Mouse (Mus musculus) heart, adult 2 months (tissue): ENCODE results near the gene Myt1l. TPM values are rescaled to one million over a fixed set of nuclear protein-coding genes. Genes with fewer than 3 reads are reported as not detected.

Source experiments
- DNase-seq, 2 experiments: peaks; one replicate each; pipeline ENCODE4 v3.0.0; 2021
- H3K27ac ChIP-seq: fragments of 200-600 bp; 2 replicates; pipeline ENCODE4 v1.8.1; 2022
- H3K27me3 ChIP-seq: fragments of 200-500 bp; 2 replicates; pipeline ENCODE4 v1.6.1; 2012; ENCODE audit warnings: mild to moderate bottlenecking, low read length, inconsistent platforms, mixed read lengths; ENCODE audit not compliant: control insufficient read depth, insufficient read depth
- H3K36me3 ChIP-seq: fragments of 200-500 bp; 2 replicates; pipeline ENCODE4 v1.6.1; 2012; ENCODE audit warnings: low read length, inconsistent platforms; ENCODE audit not compliant: control insufficient read depth, insufficient read depth
- H3K4me1 ChIP-seq: fragments of 200-500 bp; 2 replicates; pipeline ENCODE4 v1.6.1; 2011; ENCODE audit warnings: low read length; ENCODE audit not compliant: control insufficient read depth, insufficient read depth
- H3K4me3 ChIP-seq: fragments of 200-600 bp; 2 replicates; pipeline ENCODE4 v1.8.1; 2022
- H3K79me2 ChIP-seq: fragments of 200-500 bp; replicated peaks from 2 replicates; pipeline ENCODE4 v1.6.1; 2012; ENCODE audit warnings: mild to moderate bottlenecking, inconsistent platforms, low read length, moderate library complexity, mixed read lengths; ENCODE audit not compliant: control insufficient read depth, insufficient read depth
- H3K9ac ChIP-seq: fragments of 200-500 bp; 2 replicates; pipeline ENCODE4 v1.6.1; 2012; ENCODE audit warnings: low read depth, mild to moderate bottlenecking, control low read depth, inconsistent platforms, low read length, mixed read lengths
- CTCF ChIP-seq: fragments of 200-600 bp; IDR thresholded peaks from 2 replicates; pipeline ENCODE4 v1.8.1; 2022; ENCODE audit warnings: antibody characterized with exemption, mild to moderate bottlenecking, moderate library complexity
- EP300 ChIP-seq: fragments of 200-500 bp; IDR thresholded peaks from 2 replicates; pipeline ENCODE4 v1.6.1; 2011; ENCODE audit warnings: low read depth, low read length, control low read depth; ENCODE audit not compliant: insufficient read depth
- POLR2A ChIP-seq: fragments of 200-500 bp; IDR thresholded peaks from 2 replicates; pipeline ENCODE4 v1.6.1; 2011; ENCODE audit warnings: mild to moderate bottlenecking, low read depth, low read length, control low read depth; ENCODE audit not compliant: insufficient read depth
- WGBS: fragments of 180-500 bp; shearing (Covaris S2); methylation state at CpG from one replicate; pipeline ENCODE4 v1.1.7; 2018; 5-methylcytosine and 5-hydroxymethylcytosine counted together
- intact Hi-C: fragments of 180-260 bp; cut with DNase I; formaldehyde crosslinking; loops from one replicate; pipeline ENCODE4 v1.15.1; 2025
- polyA plus RNA-seq: library from polyadenylated mRNA; depleted of rRNA; stranded (reverse); fragments of >200 nt; gene quantifications from 2 replicates; pipeline ENCODE4 v1.2.3, GENCODE M21; 2012
- total RNA-seq, 2 experiments: library from RNA; stranded (reverse); gene quantifications; 2 replicates each; pipeline ENCODE4 v1.2.3; 2021

The Myt1l gene
- total and polyA plus RNA-seq, 3 experiments = 0.06 TPM; not detected in 2

DNA sequence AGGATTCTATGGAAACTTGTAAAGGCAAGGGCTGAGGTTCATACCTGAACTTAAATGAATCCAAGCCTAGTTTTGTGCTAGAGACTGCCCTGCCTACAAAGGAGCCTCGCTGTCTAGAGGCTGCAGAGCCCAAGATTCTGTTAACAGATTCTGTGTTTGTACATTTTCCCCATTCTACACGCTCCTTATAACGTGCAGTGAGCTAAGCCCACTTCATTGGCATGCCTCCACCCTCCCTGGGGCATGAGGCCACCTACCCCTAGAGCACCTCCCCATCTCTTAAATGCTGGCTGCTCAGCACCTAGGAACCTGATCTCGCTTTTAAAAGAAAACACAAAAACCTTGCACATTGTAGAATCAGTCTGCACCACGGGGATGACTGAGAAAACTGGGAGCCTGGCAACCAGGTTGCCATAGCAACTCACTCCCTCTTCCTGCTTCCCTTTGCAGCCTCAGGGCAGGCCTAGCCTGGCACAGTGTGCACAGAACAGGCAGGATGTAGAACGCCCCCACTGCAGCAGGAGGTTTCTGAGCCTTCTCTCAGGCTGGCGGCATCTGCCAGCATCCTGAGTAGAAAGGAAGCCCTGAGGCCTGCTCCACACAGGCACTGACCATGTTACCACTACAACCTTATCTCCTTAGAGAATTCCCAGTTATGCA lies 344.1 kb downstream of the Myt1l start:
- Histone ChIP-seq H3K79me2 (no peaks in the 10 kb centered on the region), H3K36me3 (no peaks in the 10 kb centered on the region), H3K27ac (no peak overlapping the region), H3K4me1 (peaks cover 5% of the 10 kb centered on the region), H3K27me3 (no peaks in the 10 kb centered on the region), H3K4me3 (no peak overlapping the region), H3K9ac (no peak overlapping the region)
- WGBS = 59% methylated on average over 7 of the region's 7 CpGs
- no peak for TF ChIP-seq CTCF
- TF ChIP-seq POLR2A = no peak
- no peak for TF ChIP-seq EP300
- no peak for DNase-seq
- intact Hi-C loops = no loop called here

DNA sequence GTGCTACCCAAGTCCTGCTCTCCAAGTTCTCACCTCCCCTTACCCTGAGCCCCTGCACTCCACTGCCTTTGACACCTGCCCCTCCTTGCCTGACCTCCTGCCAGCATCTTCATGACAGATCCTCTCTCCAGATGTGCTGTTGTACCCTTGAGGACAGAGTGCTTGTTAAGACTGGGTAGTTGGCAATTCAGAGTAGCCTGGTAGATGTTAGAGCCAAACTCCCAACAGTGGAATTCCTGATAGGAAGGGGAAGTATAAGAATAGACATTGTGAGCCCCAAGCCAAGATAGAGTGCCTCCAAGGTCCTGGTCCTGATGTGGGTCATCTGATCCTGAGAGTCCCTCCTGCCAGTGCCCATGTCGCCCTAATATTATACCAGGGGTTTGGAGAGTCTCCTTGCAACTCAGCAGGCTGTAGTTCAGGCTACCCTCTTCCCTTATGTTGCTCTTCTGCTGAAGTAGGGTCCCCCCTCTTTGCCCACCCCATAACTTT lies 345.1 kb downstream of the Myt1l start:
- no peak for TF ChIP-seq EP300
- no peak for TF ChIP-seq POLR2A
- TF ChIP-seq CTCF = no peak
- Histone ChIP-seq H3K27ac (no peak overlapping the region), H3K36me3 (no peaks in the 10 kb centered on the region), H3K4me1 (peaks cover 5% of the 10 kb centered on the region), H3K27me3 (no peaks in the 10 kb centered on the region), H3K79me2 (no peaks in the 10 kb centered on the region), H3K9ac (no peak overlapping the region), H3K4me3 (no peak overlapping the region)
- WGBS = 29% methylated on average over 1 of the region's 1 CpGs
- intact Hi-C loops = no loop called here
- peak in 1 of 2 experiments; percentile 36 for DNase-seq

DNA sequence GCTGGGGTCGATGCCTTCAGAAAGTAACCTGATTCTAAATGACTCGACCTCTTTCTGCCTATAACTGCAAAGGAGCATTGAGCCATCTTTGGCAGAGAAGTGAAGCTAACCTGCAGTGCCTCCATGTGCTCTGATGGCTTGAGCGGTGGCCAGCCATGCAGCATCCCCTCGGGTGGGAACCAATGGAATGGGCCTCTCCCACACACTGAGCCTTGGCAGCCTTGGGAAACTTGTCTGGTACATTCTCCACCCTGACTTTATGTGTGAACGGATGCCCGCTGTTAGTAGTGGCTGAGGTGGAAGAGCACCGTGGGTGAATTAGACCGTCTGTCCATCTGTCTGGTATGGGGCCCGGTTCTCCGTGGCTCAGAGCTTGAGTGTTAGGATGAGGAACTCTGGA lies 349.8 kb downstream of the Myt1l start:
- Histone ChIP-seq H3K4me1 (peaks cover 5% of the 10 kb centered on the region), H3K27me3 (no peaks in the 10 kb centered on the region), H3K9ac (no peak overlapping the region), H3K4me3 (no peak overlapping the region), H3K79me2 (no peaks in the 10 kb centered on the region), H3K27ac (no peak overlapping the region), H3K36me3 (no peaks in the 10 kb centered on the region)
- intact Hi-C loops = no loop called here
- WGBS = 84% methylated on average over 10 of the region's 10 CpGs
- TF ChIP-seq CTCF = no peak
- no peak for TF ChIP-seq EP300
- TF ChIP-seq POLR2A = no peak
- DNase-seq = no peak

DNA sequence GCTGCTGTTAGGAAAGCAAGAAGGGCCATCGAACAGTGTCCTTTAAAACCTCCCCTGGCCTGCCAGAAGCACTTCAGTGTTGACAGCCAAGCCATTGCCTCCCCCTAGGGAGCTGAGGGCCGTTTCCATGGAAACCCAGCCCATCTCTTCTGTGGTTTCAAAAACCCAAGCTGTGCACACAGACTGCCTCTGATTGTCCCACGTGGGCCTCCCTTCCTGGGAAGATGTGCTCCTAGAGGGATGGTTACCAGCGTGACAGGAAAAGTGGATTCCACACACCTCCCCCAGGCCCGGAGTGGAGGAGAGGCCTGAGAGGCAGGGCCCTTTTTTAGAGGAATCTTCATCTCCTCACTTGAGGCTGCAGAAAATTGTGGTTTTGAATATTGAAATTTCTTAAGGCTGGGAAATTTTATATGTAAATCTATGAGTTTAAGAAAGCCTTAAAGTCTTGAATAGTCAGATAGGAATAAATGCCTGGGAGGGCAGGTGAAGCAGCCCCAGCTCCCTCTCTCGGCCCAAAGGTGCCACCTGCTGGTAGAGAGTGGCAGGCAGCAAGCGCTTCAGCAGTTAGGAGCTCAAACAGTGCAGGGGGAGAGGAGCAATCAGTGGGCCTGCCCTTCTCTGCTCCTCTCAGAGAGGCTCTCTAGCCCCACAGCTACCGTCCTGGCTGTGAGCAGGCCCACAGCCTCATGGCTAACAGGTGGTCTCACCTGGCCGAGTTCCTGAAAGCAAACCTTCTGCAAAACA lies 354.9 kb downstream of the Myt1l start:
- Histone ChIP-seq H3K27me3 (no peaks in the 10 kb centered on the region), H3K4me1 (no peaks in the 10 kb centered on the region), H3K79me2 (no peaks in the 10 kb centered on the region), H3K27ac (no peak overlapping the region), H3K36me3 (no peaks in the 10 kb centered on the region), H3K9ac (no peak overlapping the region), H3K4me3 (no peak overlapping the region)
- WGBS = 18% methylated on average over 9 of the region's 9 CpGs
- TF ChIP-seq POLR2A = no peak
- TF ChIP-seq EP300 = 0 out of 2 replicates have a peak, but pooled peaks have one; percentile 53
- peak; percentile 92 for TF ChIP-seq CTCF
- intact Hi-C loops = loop anchor here (1.0 to 5.0 kb wide), 4 partner anchors 46 to 1294 kb away; no protein-coding TSS in a partner anchor
- DNase-seq = peak; percentile 45 to 72

DNA sequence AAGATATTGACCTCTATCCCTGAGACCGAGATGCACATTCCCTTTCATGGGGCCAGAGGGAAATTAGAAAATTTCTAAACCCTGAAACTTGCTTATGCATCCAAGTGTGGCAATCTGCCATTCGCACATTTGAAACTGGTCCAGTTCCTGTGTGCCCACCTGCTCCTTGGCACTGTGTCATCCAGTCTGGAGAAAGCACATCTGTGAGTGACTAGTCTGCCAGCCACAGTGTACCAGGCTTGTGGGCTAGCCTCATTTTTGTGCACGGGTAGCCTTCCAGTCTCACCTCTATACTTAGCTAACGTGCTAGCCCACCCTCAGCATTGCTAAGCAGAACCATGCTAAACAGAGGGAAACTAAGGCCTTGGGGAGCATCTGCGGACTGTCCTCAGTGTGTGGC lies 356.2 kb downstream of the Myt1l start:
- Histone ChIP-seq H3K9ac (no peak overlapping the region), H3K4me3 (no peak overlapping the region), H3K4me1 (no peaks in the 10 kb centered on the region), H3K27me3 (no peaks in the 10 kb centered on the region), H3K79me2 (no peaks in the 10 kb centered on the region), H3K36me3 (no peaks in the 10 kb centered on the region), H3K27ac (no peak overlapping the region)
- intact Hi-C loops = loop anchor here (5.0 kb wide), 2 partner anchors 47 to 87 kb away; no protein-coding TSS in a partner anchor
- 81% methylated on average over 5 of the region's 5 CpGs for WGBS
- TF ChIP-seq CTCF = no peak
- no peak for TF ChIP-seq EP300
- no peak for TF ChIP-seq POLR2A
- DNase-seq = no peak

DNA sequence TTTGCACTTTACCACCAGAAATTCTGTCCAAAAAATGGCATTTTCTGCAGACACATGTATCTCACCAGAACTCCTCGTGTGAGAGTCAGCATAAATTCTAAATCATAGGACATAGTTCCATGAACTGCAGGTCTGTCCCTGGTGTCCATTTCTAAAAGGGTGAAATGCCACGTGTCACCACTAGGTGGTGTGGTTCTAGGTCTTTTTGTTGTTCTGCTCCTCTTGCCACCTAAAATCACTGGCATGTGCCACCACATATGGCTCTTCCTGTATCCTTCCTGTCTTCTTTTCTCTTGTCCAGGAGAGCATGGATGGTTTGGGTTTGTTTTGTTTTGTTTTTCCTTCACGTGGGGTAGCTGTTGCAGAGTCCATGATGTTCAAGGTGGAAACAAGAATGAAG lies 366.5 kb downstream of the Myt1l start:
- H3K4me3 ChIP-seq = no peak overlapping the region
- H3K79me2 ChIP-seq = no peaks in the 10 kb centered on the region
- no peak overlapping the region for H3K9ac ChIP-seq
- intact Hi-C loops = no loop called here
- DNase-seq = no peak
- H3K36me3 ChIP-seq = no peaks in the 10 kb centered on the region
- WGBS = 25% methylated on average over 3 of the region's 3 CpGs
- H3K27me3 ChIP-seq = no peaks in the 10 kb centered on the region
- TF ChIP-seq CTCF = peak; percentile 85
- TF ChIP-seq POLR2A = no peak
- no peak overlapping the region for H3K27ac ChIP-seq
- no peaks in the 10 kb centered on the region for H3K4me1 ChIP-seq
